Mouse (Mus musculus) MEL (cell line): ENCODE data around the gene Zfand6. TPM values are rescaled to one million over a fixed set of nuclear protein-coding genes. Genes with fewer than 3 reads are reported as not detected.

ENCODE experiments used
- DNase-seq: peaks from one replicate; pipeline ENCODE4 v3.0.0; 2011; ENCODE audit warnings: low read depth, low spot score
- H3K27ac ChIP-seq: 2 replicates; pipeline ENCODE4 v1.5.1; 2012; ENCODE audit warnings: low read depth, mild to moderate bottlenecking, control low read depth, low read length, moderate library complexity; ENCODE audit not compliant: control insufficient read depth
- H3K27me3 ChIP-seq, 2 experiments: fragments of 150-350 bp in 1 of 2; sonication (generic) in 1 of 2; 2 replicates each; pipeline ENCODE4 v1.6.1; 2012; ENCODE audit warnings: low read length in 2 of 2, mild to moderate bottlenecking in 2 of 2, improper control_type of control experiment in 1 of 2, moderate library complexity in 1 of 2; ENCODE audit not compliant: insufficient read depth in 2 of 2, control insufficient read depth in 1 of 2
- H3K36me3 ChIP-seq, 2 experiments: 2 replicates each; pipeline ENCODE4 v1.6.1; 2012 to 2014; ENCODE audit warnings: low read length in 2 of 2, improper control_type of control experiment in 1 of 2, inconsistent platforms in 1 of 2, mild to moderate bottlenecking in 1 of 2; ENCODE audit not compliant: insufficient read depth in 2 of 2, control insufficient read depth in 1 of 2
- H3K4me1 ChIP-seq, 2 experiments: fragments of 150-350 bp in 1 of 2; sonication (generic) in 1 of 2; 2 replicates each; pipeline ENCODE4 v1.6.1; 2012; ENCODE audit warnings: low read length in 2 of 2, improper control_type of control experiment in 1 of 2, mild to moderate bottlenecking in 1 of 2; ENCODE audit not compliant: insufficient read depth in 2 of 2, control insufficient read depth in 1 of 2
- H3K4me3 ChIP-seq, 2 experiments: fragments of 150-350 bp in 1 of 2; sonication (generic) in 1 of 2; 2 replicates each; pipeline ENCODE4 v1.5.1; 2012; ENCODE audit warnings: low read depth in 2 of 2, low read length in 2 of 2, mild to moderate bottlenecking in 2 of 2, moderate library complexity in 2 of 2, control low read depth in 1 of 2, improper control_type of control experiment in 1 of 2; ENCODE audit not compliant: control insufficient read depth in 1 of 2, insufficient read depth in 1 of 2
- H3K79me2 ChIP-seq: 2 replicates; pipeline ENCODE4 v1.6.1; 2012; ENCODE audit warnings: mild to moderate bottlenecking, low read length, moderate library complexity; ENCODE audit not compliant: control insufficient read depth, poor library complexity, insufficient read depth
- H3K9ac ChIP-seq: 2 replicates; pipeline ENCODE4 v1.6.1; 2012; ENCODE audit warnings: low read depth, mild to moderate bottlenecking, control low read depth, low read length, moderate library complexity; ENCODE audit not compliant: control insufficient read depth, poor library complexity, severe bottlenecking
- H3K9me3 ChIP-seq: fragments of 150-350 bp; sonication (generic); replicated peaks from 2 replicates; pipeline ENCODE4 v1.6.1; 2012; ENCODE audit warnings: mild to moderate bottlenecking, low read length, improper control_type of control experiment, moderate library complexity; ENCODE audit not compliant: insufficient read depth
- BHLHE40 ChIP-seq: IDR thresholded peaks from 2 replicates; pipeline ENCODE4 v1.6.1; 2012; ENCODE audit warnings: low read depth, mild to moderate bottlenecking, inconsistent platforms, low read length, improper control_type of control experiment, borderline replicate concordance
- CHD2 ChIP-seq: IDR thresholded peaks from 2 replicates; pipeline ENCODE4 v1.6.1; 2011; ENCODE audit warnings: low read length, improper control_type of control experiment
- E2F4 ChIP-seq: IDR thresholded peaks from 2 replicates; pipeline ENCODE4 v1.6.1; 2011; ENCODE audit warnings: low read depth, low read length, improper control_type of control experiment, borderline replicate concordance
- EP300 ChIP-seq, 2 experiments: IDR thresholded peaks; 2 replicates each; pipeline ENCODE4 v1.6.1; 2011; ENCODE audit warnings: improper control_type of control experiment in 2 of 2, low read length in 2 of 2, low read depth in 1 of 2, mild to moderate bottlenecking in 1 of 2
- GATA1 ChIP-seq: IDR thresholded peaks from 2 replicates; pipeline ENCODE4 v1.6.1; 2011; ENCODE audit warnings: low read depth, low read length, improper control_type of control experiment
- MAFK ChIP-seq: IDR thresholded peaks from 2 replicates; pipeline ENCODE4 v1.6.1; 2011; ENCODE audit warnings: low read depth, mild to moderate bottlenecking, low read length, improper control_type of control experiment, borderline replicate concordance
- MEF2A ChIP-seq: IDR thresholded peaks from 2 replicates; pipeline ENCODE4 v1.6.1; 2014; ENCODE audit warnings: low read depth, mild to moderate bottlenecking, inconsistent platforms, low read length, improper control_type of control experiment; ENCODE audit not compliant: poor library complexity, insufficient replicate concordance, severe bottlenecking; ENCODE audit errors: extremely low read depth
- MXI1 ChIP-seq: IDR thresholded peaks from 2 replicates; pipeline ENCODE4 v1.6.1; 2011; ENCODE audit warnings: mild to moderate bottlenecking, low read depth, low read length, improper control_type of control experiment
- MYC ChIP-seq: IDR thresholded peaks from 2 replicates; pipeline ENCODE4 v1.6.1; 2011; ENCODE audit warnings: low read depth, mild to moderate bottlenecking, low read length, improper control_type of control experiment, moderate library complexity
- NELFE ChIP-seq: IDR thresholded peaks from 2 replicates; pipeline ENCODE4 v1.6.1; 2011; ENCODE audit warnings: low read depth, low read length, improper control_type of control experiment
- NRF1 ChIP-seq: IDR thresholded peaks from 2 replicates; pipeline ENCODE4 v1.6.1; 2014; ENCODE audit warnings: low read depth, mild to moderate bottlenecking, inconsistent platforms, low read length, improper control_type of control experiment, moderate library complexity; ENCODE audit not compliant: poor library complexity, insufficient read depth, severe bottlenecking
- POLR2AphosphoS5 ChIP-seq: IDR thresholded peaks from 2 replicates; pipeline ENCODE4 v1.6.1; 2012; ENCODE audit warnings: low read depth, borderline replicate concordance, mild to moderate bottlenecking, inconsistent platforms, low read length, moderate library complexity, mixed read lengths
- RCOR1 ChIP-seq: IDR thresholded peaks from 2 replicates; pipeline ENCODE4 v1.6.1; 2012; ENCODE audit warnings: low read depth, mild to moderate bottlenecking, inconsistent platforms, low read length, improper control_type of control experiment
- SIN3A ChIP-seq: IDR thresholded peaks from 2 replicates; pipeline ENCODE4 v1.6.1; 2012; ENCODE audit warnings: low read length, improper control_type of control experiment, inconsistent platforms
- TAL1 ChIP-seq: IDR thresholded peaks from 2 replicates; pipeline ENCODE4 v1.6.1; 2012; ENCODE audit warnings: mild to moderate bottlenecking, inconsistent platforms, low read length, moderate library complexity, mixed read lengths
- TBP ChIP-seq: IDR thresholded peaks from 2 replicates; pipeline ENCODE4 v1.8.0; 2011; ENCODE audit warnings: low read depth, low read length, improper control_type of control experiment
- UBTF ChIP-seq: IDR thresholded peaks from 2 replicates; pipeline ENCODE4 v1.6.1; 2012; ENCODE audit warnings: low read depth, mild to moderate bottlenecking, inconsistent platforms, low read length, improper control_type of control experiment, moderate library complexity, borderline replicate concordance; ENCODE audit not compliant: insufficient read depth
- USF1 ChIP-seq: IDR thresholded peaks from 2 replicates; pipeline ENCODE4 v1.6.1; 2014; ENCODE audit warnings: low read depth, mild to moderate bottlenecking, inconsistent platforms, low read length, improper control_type of control experiment, moderate library complexity
- USF2 ChIP-seq, 2 experiments: IDR thresholded peaks; 2 replicates each; pipeline ENCODE4 v1.6.1; 2011 to 2012; ENCODE audit warnings: improper control_type of control experiment in 2 of 2, low read length in 2 of 2, borderline replicate concordance in 1 of 2, inconsistent platforms in 1 of 2, low read depth in 1 of 2, mild to moderate bottlenecking in 1 of 2; ENCODE audit not compliant: insufficient read depth in 1 of 2
- ZC3H11A ChIP-seq: IDR thresholded peaks from 2 replicates; pipeline ENCODE4 v1.6.1; 2012; ENCODE audit warnings: low read depth, mild to moderate bottlenecking, inconsistent platforms, low read length, improper control_type of control experiment
- ZKSCAN1 ChIP-seq: IDR thresholded peaks from 2 replicates; pipeline ENCODE4 v1.6.1; 2012; ENCODE audit warnings: low read depth, mild to moderate bottlenecking, inconsistent platforms, low read length, improper control_type of control experiment, moderate library complexity
- ZMIZ1 ChIP-seq: IDR thresholded peaks from 2 replicates; pipeline ENCODE4 v1.6.1; 2012; ENCODE audit warnings: low read depth, mild to moderate bottlenecking, inconsistent platforms, low read length, improper control_type of control experiment, moderate library complexity
- ZNF384 ChIP-seq: IDR thresholded peaks from 2 replicates; pipeline ENCODE4 v1.6.1; 2012; ENCODE audit warnings: low read depth, mild to moderate bottlenecking, inconsistent platforms, low read length, improper control_type of control experiment
- polyA plus RNA-seq, 2 experiments: library from polyadenylated mRNA; stranded (reverse) in 1 of 2; unstranded in 1 of 2; fragments of >175 nt in 1 of 2; fragments of >200 nt in 1 of 2; gene quantifications; 2 replicates each; pipeline versions ENCODE4 v1.2.1 to v1.2.4; 2012; ENCODE audit warnings: low replicate concordance in 2 of 2, low read depth in 1 of 2; ENCODE audit not compliant: insufficient read length in 2 of 2, insufficient read depth in 1 of 2, missing spikeins in 1 of 2
- total RNA-seq: library from RNA; depleted of rRNA; stranded (reverse); fragments of 300-350 nt; gene quantifications from 2 replicates; pipeline ENCODE4 v1.2.3, GENCODE M21; 2012

Gene Zfand6
- total and polyA plus RNA-seq, 3 experiments = 20.3 to 315 (median 39.9) TPM

DNA sequence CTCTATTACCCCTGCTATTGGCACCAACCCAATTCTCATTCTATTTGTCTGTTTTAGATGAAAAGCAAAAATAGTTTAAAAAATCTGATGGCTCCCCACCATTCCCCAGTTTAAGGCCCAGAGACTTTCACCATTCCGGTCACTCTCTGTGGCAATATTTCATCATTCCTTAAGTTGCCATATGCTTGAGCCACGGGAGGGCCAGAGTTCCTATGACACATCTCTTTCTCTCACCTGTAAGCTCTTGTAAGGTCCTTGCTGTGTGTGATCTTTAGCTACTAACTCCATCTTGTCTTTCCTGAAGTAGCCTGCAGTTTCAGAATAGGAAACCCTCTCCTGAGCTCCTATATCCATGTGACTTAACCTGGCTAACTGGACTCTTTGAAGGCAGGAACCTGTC lies 70.8 kb downstream of the Zfand6 start:
- H3K4me1 ChIP-seq = no peaks in the 10 kb centered on the region; a peak in 1 of 4 replicates
- H3K27me3 ChIP-seq = no peaks in the 10 kb centered on the region
- no peaks in the 10 kb centered on the region for H3K9me3 ChIP-seq
- no peak overlapping the region for H3K4me3 ChIP-seq
- no peak for DNase-seq
- H3K27ac ChIP-seq = no peak overlapping the region
- no peaks in the 10 kb centered on the region for H3K79me2 ChIP-seq
- no peak overlapping the region for H3K9ac ChIP-seq
- H3K36me3 ChIP-seq = peaks cover 5 to 6% of the 10 kb centered on the region in 2 experiments
- TF ChIP-seq MXI1 (no peak), MEF2A (no peak), ZKSCAN1 (no peak), USF2 (IDR thresholded peaks at IDR 0.05; ENCODE audit: borderline replicate concordance in 1 of 2, insufficient read depth in 1 of 2, low read depth in 1 of 2, low read length in 2 of 2) (no peak), SIN3A (no peak), MYC (no peak), ZNF384 (no peak), NRF1 (no peak), TAL1 (no peak), NELFE (no peak), USF1 (no peak), CHD2 (no peak), RCOR1 (no peak), ZMIZ1 (no peak), ZC3H11A (no peak), UBTF (no peak), E2F4 (no peak)

DNA sequence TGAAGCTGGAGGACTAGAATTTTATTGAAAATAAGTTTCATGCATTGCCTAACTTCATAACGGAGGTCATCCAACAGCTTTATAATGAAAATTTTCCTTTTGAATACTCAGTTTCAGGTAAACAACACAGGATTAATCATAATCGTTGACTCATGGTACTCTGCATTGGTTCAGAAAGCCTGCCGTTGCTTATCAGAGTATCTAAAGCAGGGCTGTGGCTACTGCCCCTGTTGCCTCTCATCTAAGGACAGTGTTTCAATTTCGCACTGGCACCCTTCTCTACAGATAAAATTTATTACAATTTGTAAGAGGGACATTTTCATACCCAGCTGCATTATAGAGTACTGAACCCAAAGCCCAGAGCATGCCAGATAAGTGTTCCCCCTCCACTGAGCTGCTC lies 77.3 kb downstream of the Zfand6 start:
- Histone ChIP-seq H3K9ac (no peak overlapping the region), H3K79me2 (no peaks in the 10 kb centered on the region), H3K27me3 (no peaks in the 10 kb centered on the region), H3K36me3 (peaks cover 2 to 24% of the 10 kb centered on the region in 2 experiments; a peak in 2 of 4 replicates), H3K27ac (peak overlapping the region; percentile 15; the same call in 1 of the 2 replicates), H3K4me3 (no peak overlapping the region), H3K4me1 (peaks cover 4 to 5% of the 10 kb centered on the region in 2 experiments), H3K9me3 (no peaks in the 10 kb centered on the region)
- DNase-seq = peak; percentile 45
- TF ChIP-seq BHLHE40 (no peak), GATA1 (peak; percentile 32; the same call in 1 of the 2 replicates), ZNF384 (no peak), TBP (no peak), POLR2AphosphoS5 (no peak), MAFK (no peak), EP300 (IDR thresholded peaks at IDR 0.05; ENCODE audit: low read depth in 1 of 2, low read length in 2 of 2) (0 out of 4 replicates have a peak, but pooled peaks of 1 of the 2 experiments have one; percentile 20), SIN3A (no peak)
